Mouse (Mus musculus) cerebellum, adult 8-10 months (tissue): ENCODE measurements around the gene Arhgap33.
"Not testable (repeated sequence)": the region's sequence is repeated elsewhere in the genome, so short reads cannot be mapped to it uniquely, and the experiment has no call there.

Experiments used
- DNase-seq: peaks from one replicate; pipeline ENCODE4 v3.0.0; 2022

The Arhgap33 gene

GRCm38 (mm10) chr7:30552102-30553020 lies 17.5 kb upstream of the Arhgap33 start, which contains the start of the genes Hspb6 and Proser3:
Gene Hspb6, plus strand, starts transcription at chr7:30552178.
Gene Proser3, minus strand, starts transcription at chr7:30552299.
- DNase-seq, result peak; percentile 96

GRCm38 (mm10) chr7:30551445-30552101 lies 16.7 kb upstream of the Arhgap33 start:
- no peak for DNase-seq

- no peak for DNase-seq
These were observed 15.7 kb upstream of the Arhgap33 start for GRCm38 (mm10) chr7:30550603-30551002.

- DNase-seq, result no peak
These were observed 15.0 kb upstream of the Arhgap33 start for GRCm38 (mm10) chr7:30549880-30550279.

- DNase-seq, result no peak
These were observed 9.5 kb upstream of the Arhgap33 start for GRCm38 (mm10) chr7:30544327-30544726.

GRCm38 (mm10) chr7:30540572-30540971 lies 5.7 kb upstream of the Arhgap33 start:
- no peak for DNase-seq

GRCm38 (mm10) chr7:30533941-30534632 lies 773 bp downstream of the Arhgap33 start:
- DNase-seq, result peak; percentile 48

GRCm38 (mm10) chr7:30532931-30533330 lies 1.9 kb downstream of the Arhgap33 start:
- no peak for DNase-seq

GRCm38 (mm10) chr7:30531291-30531815 lies 3.5 kb downstream of the Arhgap33 start:
- DNase-seq, result no peak

GRCm38 (mm10) chr7:30526981-30527380 lies 7.9 kb downstream of the Arhgap33 start:
- DNase-seq, result no peak

GRCm38 (mm10) chr7:30526399-30526798 lies 8.5 kb downstream of the Arhgap33 start:
- no peak for DNase-seq

- DNase-seq, result no peak
These were observed 8.9 kb downstream of the Arhgap33 start for GRCm38 (mm10) chr7:30525954-30526353.

GRCm38 (mm10) chr7:30524487-30524886 lies 10.4 kb downstream of the Arhgap33 start:
- no peak for DNase-seq

GRCm38 (mm10) chr7:30522871-30523270 lies 12.0 kb downstream of the Arhgap33 start:
- no peak for DNase-seq

- DNase-seq, result peak; percentile 48
These were observed 14.0 kb downstream of the Arhgap33 start for GRCm38 (mm10) chr7:30520856-30521255.

- peak; percentile 33 for DNase-seq
These were observed 14.5 kb downstream of the Arhgap33 start for GRCm38 (mm10) chr7:30520396-30520795.

GRCm38 (mm10) chr7:30518325-30518724 lies 16.5 kb downstream of the Arhgap33 start:
- no peak for DNase-seq

- no peak for DNase-seq
These were observed 19.7 kb downstream of the Arhgap33 start for GRCm38 (mm10) chr7:30515003-30515760.

- no peak for DNase-seq
These were observed 26.8 kb downstream of the Arhgap33 start for GRCm38 (mm10) chr7:30508061-30508460.

GRCm38 (mm10) chr7:30501159-30501558 lies 33.7 kb downstream of the Arhgap33 start:
- not testable (repeated sequence) for DNase-seq

GRCm38 (mm10) chr7:30495506-30496042 lies 39.3 kb downstream of the Arhgap33 start:
- DNase-seq, result not testable (repeated sequence)

- DNase-seq, result no peak
These were observed 41.4 kb downstream of the Arhgap33 start, which contains the start of gene Prodh2 for GRCm38 (mm10) chr7:30493401-30493931. Gene Prodh2, plus strand, starts transcription at chr7:30493622.
